Mouse (Mus musculus) brain, embryonic 14.5 days (tissue): Measurements from ENCODE around the gene Myo15b.

Source experiments
- CTCF ChIP-seq: fragments of 200-500 bp; IDR thresholded peaks from 2 replicates; pipeline ENCODE4 v1.5.1; 2012; ENCODE audit warnings: inconsistent platforms, mild to moderate bottlenecking, moderate library complexity, borderline replicate concordance; ENCODE audit not compliant: insufficient read depth, insufficient read length; ENCODE audit errors: extremely low read depth
- POLR2A ChIP-seq: fragments of 200-500 bp; IDR thresholded peaks from 2 replicates; pipeline ENCODE4 v1.6.1; 2012; ENCODE audit warnings: mild to moderate bottlenecking, inconsistent platforms, borderline replicate concordance; ENCODE audit not compliant: poor library complexity, insufficient read depth, insufficient read length, severe bottlenecking; ENCODE audit errors: extremely low read depth

DNA sequence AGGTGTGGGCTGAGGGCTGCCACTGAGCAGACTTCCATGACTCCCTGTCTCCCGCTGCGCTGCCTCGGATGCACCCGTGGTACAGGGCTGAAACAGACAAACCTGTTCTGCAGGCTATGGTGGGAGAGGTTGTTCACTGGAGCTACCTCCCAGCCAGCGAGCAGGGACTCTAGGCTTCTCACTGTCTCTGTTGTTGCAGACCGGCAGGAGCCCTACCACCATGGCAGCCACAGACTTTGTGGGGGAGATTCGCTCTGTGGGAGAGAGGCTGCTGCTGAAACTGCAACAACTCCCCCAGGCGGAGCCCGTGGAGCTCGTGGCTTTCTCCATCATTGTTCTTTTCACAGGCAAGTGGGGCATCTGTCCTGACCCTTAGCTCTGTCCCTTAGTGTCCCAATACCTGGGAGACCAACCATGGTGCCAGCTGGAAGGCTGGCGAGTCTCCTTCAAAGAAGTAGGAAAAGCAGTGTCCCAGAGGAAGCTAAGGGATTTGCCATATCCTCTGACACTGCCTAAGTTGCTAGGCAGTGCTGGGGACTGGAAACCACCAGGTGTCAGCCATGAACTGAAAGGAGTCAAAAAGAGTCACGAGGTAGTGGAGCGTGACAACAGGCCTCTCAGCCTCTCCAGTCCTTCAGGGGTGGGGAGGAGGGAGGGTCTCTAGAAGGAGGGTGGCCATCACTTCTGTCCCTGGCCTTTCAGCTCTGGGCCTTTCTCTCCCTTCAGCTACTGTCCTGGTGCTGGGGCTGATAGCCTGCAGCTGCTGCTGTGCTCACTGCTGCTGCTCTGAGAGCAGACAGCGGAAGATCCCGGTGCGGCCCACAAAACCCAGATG lies 47.0 kb downstream of the Myo15b start:
- TF ChIP-seq POLR2A (no peak), CTCF (no peak)
